Mouse (Mus musculus) liver, postnatal 0 days (tissue): ENCODE data around the gene Galc.

Experiments
- CTCF ChIP-seq: sonication (generic); IDR thresholded peaks from 2 replicates; pipeline ENCODE4 v1.5.1; 2016; ENCODE audit warnings: antibody characterized with exemption, low read depth
- EP300 ChIP-seq: IDR thresholded peaks from 2 replicates; pipeline ENCODE4 v1.6.1; 2016; ENCODE audit warnings: antibody characterized with exemption, low read depth, mild to moderate bottlenecking

DNA sequence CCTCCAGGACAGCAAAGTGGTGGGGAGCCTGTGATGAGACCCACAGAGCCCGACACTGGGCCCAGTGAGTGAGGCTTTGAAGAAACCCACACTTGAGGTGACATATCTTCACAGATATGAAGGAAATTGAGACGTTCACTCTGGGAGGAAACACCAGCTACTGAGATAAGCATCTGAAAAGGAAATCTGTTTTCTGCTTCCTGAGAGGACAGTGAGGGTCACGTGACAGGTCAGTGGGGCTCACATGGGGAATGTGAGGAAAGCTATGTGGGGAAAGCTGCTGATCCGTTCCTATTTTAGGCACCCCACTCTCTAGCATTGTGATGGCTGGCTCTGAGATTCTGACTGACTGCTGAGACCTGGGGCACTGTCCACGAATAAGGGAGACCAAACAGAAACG lies 43.7 kb downstream of the Galc start:
- no peak for TF ChIP-seq CTCF
- no peak for TF ChIP-seq EP300
